14 mouse cellular contexts compared by ENCODE assay signal in the genomic region with DNA sequence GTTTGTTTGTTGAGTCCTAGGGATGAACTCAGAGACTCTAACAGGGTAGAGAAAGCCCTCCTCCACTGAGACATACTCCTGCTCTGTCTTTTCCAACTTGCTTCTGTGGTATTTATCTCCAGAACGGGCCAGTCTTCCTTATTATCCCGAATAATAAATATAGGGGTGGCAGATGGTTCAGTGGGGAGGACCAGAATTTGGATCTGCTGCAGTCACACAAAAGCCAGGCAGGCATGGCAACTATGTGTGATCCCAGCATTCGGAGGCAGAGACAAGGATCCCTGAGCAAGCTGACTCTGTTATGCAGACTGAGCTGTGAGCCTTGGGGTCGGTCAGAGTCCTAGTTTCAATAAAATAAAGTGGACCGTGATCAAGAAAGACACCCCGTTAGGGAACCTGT. TPM values are rescaled to one million over a fixed set of nuclear protein-coding genes. Genes with fewer than 3 reads are reported as not detected.
"Had no signal": no experiment of that assay in that cellular context is flagged by ENCODE, and none has a peak within 500 bp of the region (broad histone marks: within the 10 kb centered on the region; RNA-seq: fewer than 3 reads in every experiment).

No protein-coding gene starts in this region.

- DNase-seq: kidney, adult 2 months; kidney, postnatal 25 days; left cerebral cortex, postnatal 4 days; liver, postnatal 0 days; lung, postnatal 10 days; lung, postnatal 36 days; retina, postnatal 1 day; right cerebral cortex, postnatal 25 days; thymus, adult 18-20 months; thymus, postnatal 36 days had no signal

- ATAC-seq: liver, postnatal 0 days; midbrain, embryonic 13.5 days; midbrain, embryonic 16.5 days had no signal

RNA-seq across cellular contexts. Expression of a gene that starts 27.2 kb away (rescaled TPM):
- total RNA-seq: monocyte, adult 5-6 weeks; neutrophil, adult 5-6 weeks had no signal

RNA-seq across cellular contexts. Expression of a gene that starts 27.3 kb away (rescaled TPM):
- total RNA-seq: monocyte, adult 5-6 weeks; neutrophil, adult 5-6 weeks had no signal
